Mouse (Mus musculus): ENCODE results near the gene Inhbc.
A peak's percentile ranks its signal among the peaks of the same experiment; 100 is the strongest.

The Inhbc gene

GRCm38 (mm10) chr10:127351719-127352118 is 18.5 kb downstream of the Inhbc start:
- DNase-seq (ENCODE audit: low spot score), result peak; percentile 60

- no peak for DNase-seq (ENCODE audit: low spot score)
These were observed 19.0 kb downstream of the Inhbc start for GRCm38 (mm10) chr10:127351285-127351595.

GRCm38 (mm10) chr10:127350594-127351284 is 19.5 kb downstream of the Inhbc start:
- DNase-seq (ENCODE audit: low spot score), result peak; percentile 90

GRCm38 (mm10) chr10:127349810-127350209 is 20.4 kb downstream of the Inhbc start:
- DNase-seq (ENCODE audit: low spot score), result no peak

- DNase-seq (ENCODE audit: low spot score), result no peak
These were observed 21.3 kb downstream of the Inhbc start for GRCm38 (mm10) chr10:127348957-127349356.

- DNase-seq (ENCODE audit: low spot score), result no peak
These were observed 24.1 kb downstream of the Inhbc start for GRCm38 (mm10) chr10:127346173-127346572.

GRCm38 (mm10) chr10:127343029-127343428 is 27.2 kb downstream of the Inhbc start:
- no peak for DNase-seq (ENCODE audit: low spot score)

GRCm38 (mm10) chr10:127341891-127342639 is 28.2 kb downstream of the Inhbc start, which contains the start of gene Gli1:
Gli1 (minus strand) TSS chr10:127341974.
- peak; percentile 96 for DNase-seq (ENCODE audit: low spot score)

GRCm38 (mm10) chr10:127341360-127341690 is 28.9 kb downstream of the Inhbc start:
- DNase-seq (ENCODE audit: low spot score), result no peak

GRCm38 (mm10) chr10:127340577-127341359 is 29.5 kb downstream of the Inhbc start:
- DNase-seq (ENCODE audit: low spot score), result peak; percentile 42

- peak; percentile 54 for DNase-seq (ENCODE audit: low spot score)
These were observed 30.3 kb downstream of the Inhbc start for GRCm38 (mm10) chr10:127339683-127340576.

- DNase-seq (ENCODE audit: low spot score), result peak; percentile 99
These were observed 31.1 kb downstream of the Inhbc start for GRCm38 (mm10) chr10:127338930-127339682.

GRCm38 (mm10) chr10:127337536-127338099 is 32.6 kb downstream of the Inhbc start:
- no peak for DNase-seq (ENCODE audit: low spot score)

- DNase-seq (ENCODE audit: low spot score), result no peak
These were observed 33.3 kb downstream of the Inhbc start for GRCm38 (mm10) chr10:127336952-127337351.

GRCm38 (mm10) chr10:127335271-127335670 is 35.0 kb downstream of the Inhbc start:
- no peak for DNase-seq (ENCODE audit: low spot score)

GRCm38 (mm10) chr10:127333152-127333551 is 37.1 kb downstream of the Inhbc start:
- no peak for DNase-seq (ENCODE audit: low spot score)

- no peak for DNase-seq (ENCODE audit: low spot score)
These were observed 37.9 kb downstream of the Inhbc start for GRCm38 (mm10) chr10:127332211-127332874.

GRCm38 (mm10) chr10:127330212-127330611 is 40.0 kb downstream of the Inhbc start:
- no peak for DNase-seq (ENCODE audit: low spot score)

GRCm38 (mm10) chr10:127327461-127328145 is 42.6 kb downstream of the Inhbc start:
- no peak for DNase-seq (ENCODE audit: low spot score)

GRCm38 (mm10) chr10:127326828-127327227 is 43.4 kb downstream of the Inhbc start:
- DNase-seq (ENCODE audit: low spot score), result no peak

Measured in MN1 (cell line).